Mouse (Mus musculus): Measurements from ENCODE around the gene Vmn2r30.
"Not testable (repeated sequence)": the region's sequence is repeated elsewhere in the genome, so short reads cannot be mapped to it uniquely, and the experiment has no call there.

Vmn2r30 gene

DNA sequence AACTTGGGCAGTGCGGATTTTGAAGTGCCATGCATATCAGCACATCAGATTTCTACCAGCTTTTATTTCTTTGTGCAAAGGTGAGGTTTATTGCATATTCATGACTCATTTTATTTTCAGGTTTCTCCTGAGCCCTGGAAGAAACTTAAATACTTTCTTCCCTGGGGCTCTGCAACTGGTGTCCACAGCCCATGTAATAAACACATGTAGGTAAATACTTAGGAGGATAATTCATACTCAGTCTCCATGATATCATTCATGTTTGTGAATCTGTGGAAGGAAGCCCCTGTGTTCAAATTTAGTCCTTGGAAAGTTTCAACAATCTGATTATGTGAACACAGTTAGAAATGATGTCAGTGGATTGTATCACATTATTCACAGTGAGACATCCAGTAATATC, at the start of gene Vmn2r30:
Vmn2r30 (minus strand) TSS at position 101 of the 400 bp plus-strand sequence.
- not testable (repeated sequence) for DNase-seq (ENCODE audit: low spot score)

DNA sequence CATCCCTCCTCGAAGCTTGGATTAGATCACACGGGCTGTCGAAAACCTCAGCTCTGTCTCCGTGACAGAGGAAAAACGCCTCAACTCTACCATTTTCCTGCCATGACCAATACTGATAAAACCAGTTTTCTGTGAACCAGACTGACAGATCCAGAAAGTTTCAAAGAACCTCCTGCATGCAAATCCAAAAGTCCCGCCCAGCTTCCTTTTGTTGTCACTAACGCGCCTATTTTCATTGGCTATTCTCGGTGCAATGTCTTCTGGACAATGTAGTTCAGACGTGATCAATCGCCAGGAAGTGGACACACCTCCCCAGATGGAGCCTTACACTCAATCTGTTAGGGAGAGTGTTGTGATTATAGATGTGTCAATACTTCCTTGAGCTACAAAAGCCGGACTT, 37.0 kb upstream of the Vmn2r30 start, which contains the start of gene Gm45783:
Gm45783 (minus strand) TSS at position 143 of the 400 bp plus-strand sequence.
- not testable (repeated sequence) for DNase-seq (ENCODE audit: low spot score)

DNA sequence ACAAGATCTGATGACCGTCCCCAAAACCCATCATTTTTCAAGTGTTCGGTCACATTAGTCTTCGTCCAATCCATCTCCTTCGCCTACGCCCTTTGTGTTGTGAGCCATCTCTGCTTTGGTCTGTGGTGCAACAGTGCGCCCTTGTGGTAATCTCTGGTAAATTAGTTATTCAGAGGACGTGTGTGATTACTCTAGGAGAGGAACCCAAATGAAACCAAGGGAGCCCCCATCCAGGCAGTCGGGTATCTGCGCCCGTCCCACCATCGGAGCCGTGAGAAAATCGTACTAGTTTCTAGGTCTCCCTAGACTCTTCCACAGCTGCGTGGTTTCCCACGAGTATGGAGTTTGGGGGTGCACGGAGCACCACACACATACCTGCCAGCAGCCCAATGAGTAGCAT, 41.8 kb downstream of the Vmn2r30 start:
- DNase-seq (ENCODE audit: low spot score), result no peak

DNA sequence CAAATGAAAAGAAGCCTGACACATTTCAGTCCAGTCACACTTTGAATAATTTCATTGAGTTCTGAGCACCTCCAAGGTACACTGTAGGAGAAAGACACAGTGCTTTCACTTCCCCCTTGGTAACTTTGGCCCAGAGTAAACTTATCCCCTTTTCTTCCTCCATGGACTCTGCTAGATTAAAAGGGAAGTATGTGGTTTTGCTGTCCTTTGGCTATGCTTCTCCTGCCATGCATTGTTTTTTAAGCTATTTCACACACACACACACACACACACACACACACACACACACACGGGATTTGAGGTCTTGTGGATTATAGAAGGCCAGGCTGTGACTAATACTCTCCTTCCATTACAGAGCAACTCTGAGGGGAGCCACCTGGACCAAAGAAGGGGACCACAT, 56.0 kb downstream of the Vmn2r30 start:
- no peak for DNase-seq (ENCODE audit: low spot score)

DNA sequence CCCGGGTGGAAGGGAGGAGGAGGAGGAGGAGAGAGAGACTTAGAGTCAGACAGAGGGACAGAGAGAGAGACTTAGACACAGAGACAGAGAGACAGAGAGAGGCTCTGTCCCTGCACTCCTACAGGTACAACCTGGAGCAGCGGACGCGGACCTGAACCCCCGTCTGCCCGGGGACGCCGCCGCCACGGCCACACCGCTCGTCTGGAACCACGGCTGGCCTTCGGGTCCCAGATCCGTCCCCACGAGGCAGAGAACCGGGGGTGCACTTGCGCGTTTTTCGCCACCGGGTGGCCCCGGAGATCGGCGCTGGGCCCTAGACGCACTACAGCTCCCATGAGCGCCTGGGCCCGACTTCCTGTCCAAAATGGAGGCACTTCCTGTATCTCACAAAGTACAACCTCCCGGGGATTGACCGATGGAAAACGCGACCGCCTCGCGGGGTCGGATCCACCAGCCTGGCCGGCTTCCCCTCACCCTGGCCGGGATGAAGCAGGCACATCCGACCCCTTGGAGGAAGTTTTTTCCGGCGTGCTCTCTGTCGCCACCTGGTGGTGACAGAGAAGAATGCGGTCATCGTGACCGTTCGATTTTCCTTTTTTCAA, 59.3 kb downstream of the Vmn2r30 start, which contains the start of gene Gm45844:
Gm45844 (minus strand) TSS at position 324 of the 602 bp plus-strand sequence.
- peak; percentile 88 for DNase-seq (ENCODE audit: low spot score)

DNA sequence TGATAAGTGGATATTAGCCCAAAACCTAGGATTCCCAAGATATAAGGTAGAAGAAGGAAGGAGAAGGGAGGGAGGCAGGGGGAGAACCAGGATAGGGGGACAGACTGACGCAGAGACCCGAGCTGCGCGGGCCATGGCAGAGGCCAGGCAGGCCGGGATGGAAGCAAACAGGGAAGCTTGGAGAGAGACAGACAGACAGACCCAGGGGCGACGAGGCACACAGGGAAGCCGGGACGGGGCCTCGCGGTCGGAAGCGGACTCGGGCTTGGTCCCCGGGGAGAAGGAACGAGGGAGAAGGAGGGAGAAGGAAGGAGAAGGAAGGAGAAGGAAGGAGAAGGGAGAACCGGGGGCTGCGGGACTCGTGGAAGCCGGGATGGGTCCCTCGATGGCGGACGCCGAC, 59.9 kb downstream of the Vmn2r30 start:
- DNase-seq (ENCODE audit: low spot score), result peak; percentile 29

Data from ovary, postnatal 36 days (tissue).